Mouse (Mus musculus) cerebellum, adult 11-12 months (tissue): ENCODE measurements around the gene Pcdh9.
A peak's percentile ranks its signal among the peaks of the same experiment; 100 is the strongest.

Source experiments
- DNase-seq: peaks from one replicate; pipeline ENCODE4 v3.0.0; 2022

The Pcdh9 gene

GRCm38 (mm10) chr14:93786234-93786633, 104.2 kb downstream of the Pcdh9 start:
- DNase-seq, result no peak

- DNase-seq, result no peak
Measured at GRCm38 (mm10) chr14:93785031-93785430, 105.4 kb downstream of the Pcdh9 start.

DNA sequence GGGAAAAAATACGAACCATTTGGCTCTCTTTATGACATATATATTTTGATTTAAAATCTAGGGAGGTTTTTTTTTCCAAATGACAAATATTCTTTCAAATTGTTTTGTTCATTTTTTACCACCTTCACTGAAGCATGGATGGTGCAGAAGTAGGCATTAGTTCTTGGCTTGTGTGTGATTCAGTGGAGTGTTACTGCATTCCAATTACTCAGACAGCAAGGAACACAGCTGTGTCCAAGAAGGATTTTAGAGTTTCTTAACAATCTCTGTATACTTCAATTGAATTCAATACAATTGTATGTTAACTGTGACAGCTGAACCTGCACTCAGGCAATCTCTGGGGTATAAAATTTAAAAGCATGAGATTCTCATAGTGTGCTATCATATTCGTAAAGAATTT, 127.6 kb downstream of the Pcdh9 start:
- DNase-seq, result no peak

GRCm38 (mm10) chr14:93734077-93734673, 156.3 kb downstream of the Pcdh9 start:
- no peak for DNase-seq

DNA sequence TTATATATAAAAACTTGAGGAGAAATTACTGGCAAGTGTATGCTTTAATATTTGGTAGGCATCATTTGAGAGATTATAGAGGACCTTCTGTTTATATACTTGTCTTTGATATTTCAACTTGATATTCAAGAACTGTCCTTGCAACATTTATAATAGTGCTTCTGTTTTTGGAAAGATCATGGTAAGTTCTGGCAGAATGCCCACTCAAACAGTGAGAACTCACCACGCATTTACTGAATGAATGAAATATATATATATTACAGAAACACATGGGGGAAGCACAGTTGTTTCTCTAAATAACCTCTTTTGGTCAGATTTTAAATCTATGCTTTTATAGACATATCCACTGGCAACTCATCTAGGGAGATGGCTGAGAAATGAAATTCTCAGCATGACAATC, 164.7 kb downstream of the Pcdh9 start:
- no peak for DNase-seq

DNA sequence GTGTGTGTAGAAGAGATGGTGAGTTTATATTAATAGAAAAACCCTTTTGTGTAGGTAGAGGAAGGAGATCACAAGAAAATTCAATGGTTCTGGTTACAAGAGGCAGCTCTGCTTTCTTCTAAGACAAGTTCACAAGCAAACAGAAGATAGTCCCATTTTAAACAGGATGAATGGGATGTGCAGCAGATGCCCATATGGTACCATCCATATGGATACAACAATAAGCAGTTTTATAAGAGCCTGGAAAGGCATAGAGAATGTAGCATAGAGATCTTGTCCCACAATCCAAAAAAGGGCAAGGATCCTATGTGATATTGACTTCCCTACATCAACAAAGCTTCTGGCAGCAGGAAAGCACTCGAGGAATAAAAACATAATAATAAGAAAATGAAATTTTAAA, 171.3 kb downstream of the Pcdh9 start:
- DNase-seq, result no peak

GRCm38 (mm10) chr14:93713250-93713935, 177.1 kb downstream of the Pcdh9 start:
- peak; percentile 78 for DNase-seq

DNA sequence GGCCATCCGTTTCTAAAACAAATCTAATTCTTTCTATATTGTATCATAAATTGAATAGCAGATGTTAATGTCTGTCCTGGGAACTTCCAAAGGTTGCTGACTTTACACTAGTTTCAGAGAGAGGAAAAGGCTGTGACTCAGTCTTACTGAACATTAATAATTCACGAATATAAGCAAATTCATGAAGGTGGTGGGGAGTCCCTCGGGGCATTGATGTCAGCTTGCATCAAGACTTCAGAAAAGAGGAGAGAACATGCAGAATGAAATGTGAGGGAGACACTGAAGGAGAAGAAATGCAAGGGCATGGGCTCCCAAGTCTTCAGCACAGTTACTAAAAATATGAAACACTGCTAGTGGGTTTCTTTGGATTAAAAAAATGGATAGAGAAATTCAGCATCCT, 181.8 kb downstream of the Pcdh9 start:
- no peak for DNase-seq

DNA sequence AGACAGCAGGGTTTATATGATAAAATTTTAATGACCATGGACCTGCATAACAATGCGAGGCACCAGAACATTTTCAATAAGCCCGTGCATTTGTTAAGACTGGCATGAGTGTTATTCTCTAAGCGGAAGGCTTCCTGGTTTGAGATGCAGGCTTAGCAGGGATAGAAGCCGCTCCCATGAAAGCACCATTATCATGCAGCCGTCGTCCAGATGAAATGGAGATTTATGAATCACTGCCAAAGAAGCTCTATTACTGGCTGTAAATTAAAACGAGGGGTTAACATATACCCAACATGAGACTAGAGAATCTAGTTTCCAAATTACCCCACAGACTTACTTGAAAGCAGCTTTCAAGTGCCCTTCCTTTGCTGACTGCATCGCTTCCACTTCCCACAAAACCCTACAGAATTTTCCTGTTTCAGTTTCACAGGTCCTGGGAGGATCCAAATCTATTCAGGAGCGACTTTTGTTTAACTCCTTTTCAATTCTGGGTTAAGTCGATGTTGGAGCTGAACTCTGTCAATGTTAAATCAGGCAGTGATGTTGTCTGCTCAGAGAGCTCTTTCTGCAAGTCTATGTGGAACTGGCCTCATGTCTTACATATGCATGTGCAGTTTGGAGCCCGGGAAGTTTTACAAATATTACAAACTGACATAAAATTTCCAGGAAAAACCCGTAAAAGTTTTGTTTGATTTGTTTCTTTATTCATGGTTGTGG, 188.9 kb downstream of the Pcdh9 start:
- no peak for DNase-seq

- no peak for DNase-seq
Measured at GRCm38 (mm10) chr14:93700916-93701315, 189.6 kb downstream of the Pcdh9 start.

DNA sequence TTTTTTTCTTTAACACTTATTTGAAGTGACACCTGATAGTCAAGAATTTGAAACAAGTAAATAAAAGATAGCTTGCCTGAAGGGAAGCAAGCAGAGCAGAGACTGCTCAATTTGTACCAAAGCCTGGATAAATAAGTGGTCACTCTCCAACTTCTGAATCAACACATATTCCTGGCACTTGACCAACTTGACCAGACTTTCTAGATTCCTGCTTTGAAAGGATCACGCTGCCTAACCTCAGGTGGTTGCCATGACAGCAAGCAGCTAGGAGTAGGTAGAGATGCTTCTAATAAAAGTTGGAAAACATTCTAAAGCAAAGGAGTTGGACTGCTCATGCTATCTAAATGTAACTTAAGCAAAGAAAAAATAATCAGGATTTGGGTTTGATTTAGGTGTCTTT, 205.8 kb downstream of the Pcdh9 start:
- no peak for DNase-seq

GRCm38 (mm10) chr14:93675273-93676068, 215.0 kb downstream of the Pcdh9 start:
- peak; percentile 85 for DNase-seq

- DNase-seq, result no peak
Measured at GRCm38 (mm10) chr14:93653986-93654757, 236.3 kb downstream of the Pcdh9 start.

GRCm38 (mm10) chr14:93627241-93627640, 263.2 kb downstream of the Pcdh9 start:
- no peak for DNase-seq

DNA sequence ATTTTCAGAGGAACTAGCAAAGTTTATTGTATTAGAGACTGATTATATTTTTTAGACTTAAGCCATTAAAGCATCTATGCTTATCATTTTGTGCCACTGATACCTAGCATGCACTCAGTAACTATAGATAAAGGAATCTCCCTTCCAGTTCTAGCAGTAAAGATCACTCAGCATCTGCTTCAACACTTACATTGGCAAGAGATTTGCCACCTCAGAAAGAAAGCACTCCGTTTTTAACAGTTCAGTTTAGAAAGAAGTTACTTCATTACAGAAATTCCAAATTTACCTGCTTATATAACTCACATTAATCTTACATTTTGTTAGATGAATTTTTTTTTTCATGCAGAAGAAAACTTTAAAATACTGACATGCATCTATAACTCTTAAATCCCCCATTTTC, 266.3 kb downstream of the Pcdh9 start:
- DNase-seq, result no peak

- peak; percentile 66 for DNase-seq
Measured at GRCm38 (mm10) chr14:93621211-93621610, 269.3 kb downstream of the Pcdh9 start.

GRCm38 (mm10) chr14:93607546-93607945, 282.9 kb downstream of the Pcdh9 start:
- DNase-seq, result no peak

GRCm38 (mm10) chr14:93599997-93600396, 290.5 kb downstream of the Pcdh9 start:
- DNase-seq, result no peak

GRCm38 (mm10) chr14:93585432-93586024, 305.0 kb downstream of the Pcdh9 start:
- no peak for DNase-seq

- DNase-seq, result no peak
Measured at GRCm38 (mm10) chr14:93564361-93564760, 326.1 kb downstream of the Pcdh9 start.

DNA sequence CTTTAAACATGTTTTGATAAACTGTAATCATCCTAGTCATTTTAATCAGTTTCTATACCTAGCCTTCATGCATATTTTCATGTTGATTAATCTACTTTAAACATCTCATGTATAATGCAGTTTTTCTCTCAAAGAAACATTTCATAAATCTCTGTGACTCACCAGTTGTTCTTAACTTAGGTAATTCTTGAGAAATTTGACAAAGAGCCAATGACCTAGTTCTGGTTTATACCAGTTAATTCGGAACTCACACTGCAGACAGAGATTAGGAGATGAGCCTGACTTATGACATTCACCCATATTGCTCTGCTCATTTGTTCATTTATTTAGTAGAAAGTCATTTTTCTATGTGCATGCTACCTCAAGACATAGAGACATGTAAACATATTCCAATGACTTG, 328.9 kb downstream of the Pcdh9 start:
- no peak for DNase-seq

- DNase-seq, result no peak
Measured at GRCm38 (mm10) chr14:93553771-93554170, 336.7 kb downstream of the Pcdh9 start.
